Mouse (Mus musculus) kidney, postnatal 0 days (tissue): ENCODE results near the gene Rpl6. TPM values are rescaled to one million over a fixed set of nuclear protein-coding genes. Genes with fewer than 3 reads are reported as not detected.
"Not testable (repeated sequence)": the region's sequence is repeated elsewhere in the genome, so short reads cannot be mapped to it uniquely, and the experiment has no call there.

ENCODE experiments used
- ATAC-seq: fragments of 200-750 bp; cut with Nextera tagmentation; replicated peaks from 2 replicates; pipeline ENCODE4 v1.8.0; 2017; ENCODE audit warnings: low read depth, moderate number of reproducible peaks, moderate TSS enrichment, moderate library complexity; ENCODE audit not compliant: low FRiP score
- DNase-seq: peaks from one replicate; pipeline ENCODE4 v3.0.0-alpha.2; 2016; ENCODE audit warnings: low spot score
- H3K27ac ChIP-seq: fragments of 300-500 bp; sonication (generic); 2 replicates; pipeline ENCODE4 v1.5.1; 2014; ENCODE audit warnings: mild to moderate bottlenecking
- H3K27me3 ChIP-seq: fragments of 300-500 bp; sonication (generic); 2 replicates; pipeline ENCODE4 v1.6.1; 2014; ENCODE audit warnings: low read length, mixed read lengths; ENCODE audit not compliant: insufficient read depth
- H3K36me3 ChIP-seq: fragments of 300-500 bp; sonication (generic); 2 replicates; pipeline ENCODE4 v1.6.1; 2014; ENCODE audit warnings: low read length, mixed read lengths; ENCODE audit not compliant: insufficient read depth
- H3K4me1 ChIP-seq: fragments of 300-500 bp; sonication (generic); replicated peaks from 2 replicates; pipeline ENCODE4 v1.6.1; 2014; ENCODE audit warnings: antibody characterized with exemption, low read length, mixed read lengths; ENCODE audit not compliant: insufficient read depth
- H3K4me2 ChIP-seq: fragments of 300-500 bp; sonication (generic); 2 replicates; pipeline ENCODE4 v1.6.1; 2014; ENCODE audit warnings: mild to moderate bottlenecking, low read length, moderate library complexity, mixed read lengths
- H3K4me3 ChIP-seq: fragments of 300-500 bp; sonication (generic); replicated peaks from 2 replicates; pipeline ENCODE4 v1.5.1; 2014; ENCODE audit warnings: low read depth, low read length
- H3K9ac ChIP-seq: fragments of 300-500 bp; sonication (generic); 2 replicates; pipeline ENCODE4 v1.6.1; 2014; ENCODE audit warnings: low read depth, low read length
- H3K9me3 ChIP-seq: fragments of 300-500 bp; sonication (generic); replicated peaks from 2 replicates; pipeline ENCODE4 v1.6.1; 2016; ENCODE audit warnings: low read length, inconsistent platforms, mixed read lengths
- CTCF ChIP-seq: IDR thresholded peaks from 2 replicates; pipeline ENCODE4 v1.5.1; 2016; ENCODE audit warnings: antibody characterized with exemption, low read depth, mild to moderate bottlenecking, moderate library complexity
- WGBS: fragments of 180-500 bp; shearing (Covaris S2); extraction: QIAGEN DNeasy Blood & Tissue Kit; methylation state at CpG from one replicate; pipeline ENCODE4 v1.1.7; 2014; 5-methylcytosine and 5-hydroxymethylcytosine counted together
- polyA plus RNA-seq: library from polyadenylated mRNA; unstranded; fragments of >200 nt; fragmentation: Nextera tagmentation; extraction: Ambion mirVana; gene quantifications from 2 replicates; pipeline ENCODE4 v1.2.1, GENCODE M21; 2015

The Rpl6 gene
- polyA plus RNA-seq, 1 experiment from 2014 or later: 681 TPM

- no peaks in the 10 kb centered on the region for H3K27me3 ChIP-seq
Observed at GRCm38 (mm10) chr5:121224856-121225255, 20.6 kb downstream of the Rpl6 start.

GRCm38 (mm10) chr5:121225854-121226253, 21.6 kb downstream of the Rpl6 start:
- H3K27me3 ChIP-seq: no peaks in the 10 kb centered on the region
- H3K9ac ChIP-seq: no peak overlapping the region
- H3K9me3 ChIP-seq: no peaks in the 10 kb centered on the region
- TF ChIP-seq CTCF: no peak
- no peaks in the 10 kb centered on the region for H3K36me3 ChIP-seq
- 83% methylated on average over 2 of the region's 2 CpGs for whole genome bisulfite sequencing
- DNase-seq (no peak), ATAC-seq (no peak)
- H3K4me3 ChIP-seq: no peak overlapping the region
- 0 out of 2 replicates have a peak, but pooled peaks cover 5% of the 10 kb centered on the region for H3K4me1 ChIP-seq
- no peak overlapping the region for H3K27ac ChIP-seq
- no peak overlapping the region for H3K4me2 ChIP-seq

More at GRCm38 (mm10) chr5:121224856-121225255, 20.6 kb downstream of the Rpl6 start:
- no peak overlapping the region for H3K4me3 ChIP-seq
- WGBS: 80% methylated on average over 3 of the region's 3 CpGs
- H3K4me1 ChIP-seq: 0 out of 2 replicates have a peak, but pooled peaks cover 5% of the 10 kb centered on the region
- no peak for TF ChIP-seq CTCF
- DNase-seq (no peak), ATAC-seq (no peak)
- no peak overlapping the region for H3K27ac ChIP-seq
- no peak overlapping the region for H3K9ac ChIP-seq
- no peaks in the 10 kb centered on the region for H3K9me3 ChIP-seq
- H3K4me2 ChIP-seq: no peak overlapping the region
- H3K36me3 ChIP-seq: no peaks in the 10 kb centered on the region

- WGBS: 72% methylated on average over 3 of the region's 3 CpGs
- no peaks in the 10 kb centered on the region for H3K27me3 ChIP-seq
Observed at GRCm38 (mm10) chr5:121226406-121226805, 22.1 kb downstream of the Rpl6 start.

GRCm38 (mm10) chr5:121226845-121227244, 22.6 kb downstream of the Rpl6 start:
- no peak for DNase-seq
- H3K4me2 ChIP-seq: no peak overlapping the region
- TF ChIP-seq CTCF: no peak
- no peak overlapping the region for H3K9ac ChIP-seq
- H3K4me1 ChIP-seq: no peaks in the 10 kb centered on the region
- no peaks in the 10 kb centered on the region for H3K27me3 ChIP-seq
- no peak overlapping the region for H3K27ac ChIP-seq
- H3K9me3 ChIP-seq: no peaks in the 10 kb centered on the region
- WGBS: 82% methylated on average over 4 of the region's 4 CpGs
- no peaks in the 10 kb centered on the region for H3K36me3 ChIP-seq
- no peak for ATAC-seq
- no peak overlapping the region for H3K4me3 ChIP-seq

More at GRCm38 (mm10) chr5:121226406-121226805, 22.1 kb downstream of the Rpl6 start:
- no peak overlapping the region for H3K4me2 ChIP-seq
- TF ChIP-seq CTCF: no peak
- no peak overlapping the region for H3K9ac ChIP-seq
- DNase-seq (no peak), ATAC-seq (no peak)
- H3K4me1 ChIP-seq: 0 out of 2 replicates have a peak, but pooled peaks cover 3% of the 10 kb centered on the region
- H3K4me3 ChIP-seq: no peak overlapping the region
- no peaks in the 10 kb centered on the region for H3K9me3 ChIP-seq
- H3K27ac ChIP-seq: no peak overlapping the region
- no peaks in the 10 kb centered on the region for H3K36me3 ChIP-seq

- DNase-seq: not testable (repeated sequence)
Observed at GRCm38 (mm10) chr5:121227330-121227729, 23.0 kb downstream of the Rpl6 start.

GRCm38 (mm10) chr5:121229182-121229581, 24.9 kb downstream of the Rpl6 start:
- no peak overlapping the region for H3K9ac ChIP-seq
- no peaks in the 10 kb centered on the region for H3K27me3 ChIP-seq
- no peak overlapping the region for H3K4me3 ChIP-seq
- no peak for ATAC-seq
- H3K4me1 ChIP-seq: no peaks in the 10 kb centered on the region
- H3K36me3 ChIP-seq: no peaks in the 10 kb centered on the region
- H3K9me3 ChIP-seq: no peaks in the 10 kb centered on the region
- no peak overlapping the region for H3K4me2 ChIP-seq
- no peak overlapping the region for H3K27ac ChIP-seq
- DNase-seq: no peak
- WGBS: 94% methylated on average over 2 of the region's 2 CpGs
- TF ChIP-seq CTCF: no peak

More at GRCm38 (mm10) chr5:121227330-121227729, 23.0 kb downstream of the Rpl6 start:
- whole genome bisulfite sequencing: 87% methylated on average over 1 of the region's 1 CpGs
- H3K27ac ChIP-seq, H3K4me1 ChIP-seq, H3K27me3 ChIP-seq, H3K4me2 ChIP-seq, H3K9ac ChIP-seq, H3K36me3 ChIP-seq, H3K4me3 ChIP-seq, H3K9me3 ChIP-seq, ATAC-seq: not testable (repeated sequence)

GRCm38 (mm10) chr5:121230811-121231210, 26.5 kb downstream of the Rpl6 start:
- no peak for ATAC-seq
- WGBS: 81% methylated on average over 9 of the region's 9 CpGs
- DNase-seq: no peak
- Histone ChIP-seq H3K9me3 (no peaks in the 10 kb centered on the region), H3K4me3 (no peak overlapping the region), H3K36me3 (no peaks in the 10 kb centered on the region), H3K4me1 (no peaks in the 10 kb centered on the region), H3K9ac (no peak overlapping the region), H3K27me3 (no peaks in the 10 kb centered on the region), H3K27ac (no peak overlapping the region), H3K4me2 (no peak overlapping the region)
- no peak for TF ChIP-seq CTCF
